ENCODE assay signal across 9 mouse cellular contexts in the genomic region with DNA sequence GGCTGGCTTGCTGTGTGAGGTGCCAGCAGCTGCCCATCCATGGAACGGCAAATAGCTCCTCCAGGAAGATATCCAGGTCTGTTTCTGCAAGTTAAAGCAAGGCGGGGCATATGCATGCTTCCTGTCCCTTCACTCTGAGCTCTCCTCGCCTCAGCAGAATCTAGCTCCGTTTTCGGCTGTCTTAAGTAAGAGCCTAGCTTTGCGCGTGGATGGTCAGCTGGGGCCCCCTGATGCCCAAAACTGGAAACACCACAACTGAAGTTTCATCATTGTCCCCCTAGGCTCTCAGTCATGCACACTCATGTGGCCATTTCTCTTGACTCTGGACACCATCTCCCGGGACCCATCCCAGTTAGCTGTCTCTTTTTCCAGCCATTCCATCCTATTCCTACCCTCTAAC. TPM values are rescaled to one million over a fixed set of nuclear protein-coding genes. Genes with fewer than 3 reads are reported as not detected.
DNase-seq lines count a peak whose midpoint lies in the region; ATAC-seq and TF ChIP-seq lines count a peak whose summit lies in the region.
"Had no signal": no experiment of that assay in that cellular context is flagged by ENCODE, and none has a peak within 500 bp of the region (broad histone marks: within the 10 kb centered on the region; RNA-seq: fewer than 3 reads in every experiment).

No protein-coding gene starts in this region.

- DNase-seq in intestine, embryonic 14.5 days (ENCODE audit: low spot score), result peak; percentile 66
- peak; percentile 11 for DNase-seq in adrenal gland, adult 8-10 months
- DNase-seq in kidney, postnatal 0 days (ENCODE audit: low spot score), result peak; percentile 85
- peak; percentile 76 for DNase-seq in right cerebral cortex, postnatal 10 days (ENCODE audit: low spot score in 2 of 2)
- DNase-seq in yolk sac, embryonic 10.5 days (ENCODE audit: low spot score), result no peak

- no peak overlapping the region for H3K9ac ChIP-seq in intestine, embryonic 14.5 days (ENCODE audit: low read length)
- H3K9ac ChIP-seq in intestine, embryonic 16.5 days (ENCODE audit: low read depth, low read length), result no peak overlapping the region
- H3K9ac ChIP-seq in kidney, postnatal 0 days (ENCODE audit: low read depth, low read length), result no peak overlapping the region
- H3K9ac ChIP-seq in lung, embryonic 15.5 days, result no peak overlapping the region
- H3K9ac ChIP-seq: liver, embryonic 15.5 days had no signal

- no peak overlapping the region for H3K4me2 ChIP-seq in intestine, embryonic 14.5 days (ENCODE audit: low read length)
- H3K4me2 ChIP-seq in intestine, embryonic 16.5 days (ENCODE audit: low read depth, low read length), result no peak overlapping the region
- H3K4me2 ChIP-seq in kidney, postnatal 0 days (ENCODE audit: low read length), result no peak overlapping the region
- H3K4me2 ChIP-seq in lung, embryonic 15.5 days, result no peak overlapping the region
- H3K4me2 ChIP-seq: liver, embryonic 15.5 days had no signal

- H3K27ac ChIP-seq in intestine, embryonic 14.5 days (ENCODE audit: low read depth), result no peak overlapping the region
- no peak overlapping the region for H3K27ac ChIP-seq in intestine, embryonic 16.5 days (ENCODE audit: low read length)
- H3K27ac ChIP-seq in kidney, postnatal 0 days, result no peak overlapping the region
- no peak overlapping the region for H3K27ac ChIP-seq in lung, embryonic 15.5 days

- TF ChIP-seq CTCF in kidney, postnatal 0 days (IDR thresholded peaks at IDR 0.05; ENCODE audit: low read depth), result peak; percentile 80

- no peak overlapping the region for H3K4me3 ChIP-seq in intestine, embryonic 14.5 days (ENCODE audit: low read depth, low read length)
- no peak overlapping the region for H3K4me3 ChIP-seq in intestine, embryonic 16.5 days (ENCODE audit: low read length)
- H3K4me3 ChIP-seq in kidney, postnatal 0 days (replicated peaks; ENCODE audit: low read depth, low read length), result no peak overlapping the region
- no peak overlapping the region for H3K4me3 ChIP-seq in lung, embryonic 15.5 days
- H3K4me3 ChIP-seq: liver, embryonic 15.5 days had no signal

- no peaks in the 10 kb centered on the region for H3K36me3 ChIP-seq in intestine, embryonic 14.5 days (ENCODE audit: control insufficient read depth, insufficient read depth, low read length)
- H3K36me3 ChIP-seq in intestine, embryonic 16.5 days (ENCODE audit: control insufficient read depth, insufficient read depth, low read length), result no peaks in the 10 kb centered on the region
- no peaks in the 10 kb centered on the region for H3K36me3 ChIP-seq in kidney, postnatal 0 days (ENCODE audit: insufficient read depth, low read length)
- H3K36me3 ChIP-seq in lung, embryonic 15.5 days, result no peaks in the 10 kb centered on the region
- H3K36me3 ChIP-seq: liver, embryonic 15.5 days had no signal

- no peaks in the 10 kb centered on the region for H3K27me3 ChIP-seq in intestine, embryonic 14.5 days (replicated peaks; ENCODE audit: control insufficient read depth, insufficient read depth, low read length)
- H3K27me3 ChIP-seq in intestine, embryonic 16.5 days (replicated peaks; ENCODE audit: control insufficient read depth, insufficient read depth, low read length), result no peaks in the 10 kb centered on the region
- H3K27me3 ChIP-seq in kidney, postnatal 0 days (ENCODE audit: insufficient read depth, low read length), result no peaks in the 10 kb centered on the region
- no peaks in the 10 kb centered on the region for H3K27me3 ChIP-seq in lung, embryonic 15.5 days
- H3K27me3 ChIP-seq: liver, embryonic 15.5 days had no signal

- H3K9me3 ChIP-seq in intestine, embryonic 14.5 days (ENCODE audit: control insufficient read depth, low read length), result no peaks in the 10 kb centered on the region
- H3K9me3 ChIP-seq in intestine, embryonic 16.5 days (ENCODE audit: control insufficient read depth, low read length), result no peaks in the 10 kb centered on the region
- H3K9me3 ChIP-seq in kidney, postnatal 0 days (replicated peaks; ENCODE audit: low read length), result no peaks in the 10 kb centered on the region
- no peaks in the 10 kb centered on the region for H3K9me3 ChIP-seq in lung, embryonic 15.5 days
- H3K9me3 ChIP-seq: liver, embryonic 15.5 days had no signal

- 20% methylated on average over 8 of the region's 8 CpGs for WGBS in intestine, embryonic 14.5 days
- 19% methylated on average over 8 of the region's 8 CpGs for WGBS in intestine, embryonic 16.5 days
- WGBS in kidney, postnatal 0 days, result 18% methylated on average over 8 of the region's 8 CpGs
- 24% methylated on average over 8 of the region's 8 CpGs for WGBS in lung, embryonic 15.5 days

- ATAC-seq in intestine, embryonic 14.5 days (replicated peaks; ENCODE audit: low FRiP score, low TSS enrichment, low read depth), result peak; percentile 36; the same call in 1 of the 2 replicates
- ATAC-seq in intestine, embryonic 16.5 days, result no peak
- ATAC-seq in erythroid progenitor cell, adult 5-6 weeks (replicated peaks; ENCODE audit: low FRiP score, poor library complexity, severe bottlenecking), result peak; percentile 60
- peak; percentile 57; the same call in 1 of the 2 replicates for ATAC-seq in kidney, postnatal 0 days (replicated peaks; ENCODE audit: low FRiP score, low read depth)
- ATAC-seq in lung, embryonic 15.5 days (ENCODE audit: borderline replicate concordance, extremely low read depth, low FRiP score, low TSS enrichment), result 0 out of 2 replicates have a peak, but pooled peaks have one; percentile 23

- H3K4me1 ChIP-seq in intestine, embryonic 14.5 days (replicated peaks; ENCODE audit: control insufficient read depth, insufficient read depth, low read length), result no peaks in the 10 kb centered on the region
- H3K4me1 ChIP-seq in intestine, embryonic 16.5 days (ENCODE audit: control insufficient read depth, insufficient read depth, low read length), result peaks cover 6% of the 10 kb centered on the region; the same call in 1 of the 2 replicates
- no peaks in the 10 kb centered on the region for H3K4me1 ChIP-seq in kidney, postnatal 0 days (replicated peaks; ENCODE audit: insufficient read depth, low read length)
- H3K4me1 ChIP-seq in lung, embryonic 15.5 days, result no peaks in the 10 kb centered on the region

RNA-seq across cellular contexts. Expression of a gene that starts 34.3 kb away (rescaled TPM):
- polyA plus RNA-seq in intestine, embryonic 14.5 days (2014; fragmentation: Nextera tagmentation; extraction: Ambion mirVana), result 32.4 and 33.8 TPM in 2 replicates
- polyA plus RNA-seq in intestine, embryonic 16.5 days (2015; fragmentation: Nextera tagmentation; extraction: Ambion mirVana), result 21.7 and 24.6 TPM in 2 replicates
- 10 to 100 TPM; 30.1 to 46.9 (median 34.6) TPM for total RNA-seq in adrenal gland, adult 8-10 months (2022)
- total RNA-seq in erythroid progenitor cell, adult 5-6 weeks (2015; ENCODE audit: low replicate concordance), result 30.2 and 44.0 TPM in 2 replicates
- total RNA-seq in erythroid progenitor cell, adult 5-6 weeks (2017; ENCODE audit: low replicate concordance), result 79.1 and 166 TPM in 2 replicates
- polyA plus RNA-seq in kidney, postnatal 0 days (2015; fragmentation: Nextera tagmentation; extraction: Ambion mirVana), result 20.8 and 21.9 TPM in 2 replicates
- polyA plus RNA-seq in lung, embryonic 15.5 days (2015; fragmentation: Nextera tagmentation; extraction: Ambion mirVana), result 26.2 and 28.9 TPM in 2 replicates
